Mouse (Mus musculus): ENCODE data around the gene Tmem254b.
"Not testable (repeated sequence)": the region's sequence is repeated elsewhere in the genome, so short reads cannot be mapped to it uniquely, and the experiment has no call there.

Tmem254b gene

DNA sequence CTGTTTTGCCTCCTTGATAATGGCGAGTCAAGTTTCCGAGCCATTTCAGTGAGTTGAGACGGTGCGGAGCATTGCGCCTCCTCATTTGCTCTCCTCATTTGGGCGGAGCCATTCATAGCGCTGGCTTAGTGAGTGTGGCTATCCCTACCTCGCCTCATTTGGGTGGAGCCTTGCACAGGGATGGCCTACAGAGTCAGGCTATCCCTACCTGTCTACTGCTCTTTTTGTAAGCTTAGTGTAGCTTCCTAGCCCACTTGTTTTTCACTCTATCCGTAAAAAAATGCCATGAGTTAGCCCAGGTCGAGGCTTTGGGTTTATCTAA, at the start of gene Tmem254b:
Tmem254b (minus strand) TSS at position 116 of the 322 bp plus-strand sequence.
- not testable (repeated sequence) for DNase-seq (ENCODE audit: low read depth, low spot score)

- DNase-seq (ENCODE audit: low read depth, low spot score) = not testable (repeated sequence)
Observed at GRCm38 (mm10) chr14:26237183-26237582, 30.3 kb upstream of the Tmem254b start.

DNA sequence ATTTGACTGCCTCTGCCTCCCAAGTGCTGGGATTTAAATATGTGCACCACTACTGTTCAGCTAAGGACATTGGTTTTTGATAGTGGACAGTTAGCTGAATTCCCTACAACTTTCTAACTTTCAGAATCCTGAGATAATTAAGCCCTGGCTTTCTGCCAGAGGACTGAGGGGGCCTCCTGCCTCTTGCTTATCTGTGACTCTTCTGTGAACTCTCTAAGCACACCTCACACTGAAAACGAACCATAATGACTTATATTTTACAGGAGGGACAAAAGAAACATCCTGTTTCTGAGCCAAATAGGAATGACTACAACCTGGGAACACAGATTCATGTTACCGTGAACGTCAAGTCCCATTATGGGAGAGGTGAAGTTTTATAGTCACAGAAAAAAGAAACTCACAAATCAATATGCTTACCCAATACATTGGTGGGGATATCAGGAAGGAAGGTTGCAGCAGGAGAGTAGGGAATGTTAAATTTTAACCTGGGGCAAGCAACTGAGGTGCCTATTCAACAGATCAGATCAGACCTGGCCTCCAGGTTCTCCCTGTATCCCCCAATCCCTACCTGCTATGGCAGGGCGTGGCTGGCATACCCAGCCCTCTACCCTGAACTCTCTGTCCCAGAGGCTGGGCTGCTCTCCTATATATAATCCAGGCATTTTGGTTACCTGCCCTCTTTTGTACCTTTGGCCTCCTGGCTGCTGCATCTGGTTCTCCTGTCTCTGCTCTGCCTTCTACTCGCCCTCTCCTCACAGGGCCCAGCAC, 9.6 kb upstream of the Tmem254b start:
- DNase-seq (ENCODE audit: low read depth, low spot score) = not testable (repeated sequence)

- DNase-seq (ENCODE audit: low read depth, low spot score) = not testable (repeated sequence)
Observed at GRCm38 (mm10) chr14:26206197-26206925, 480 bp downstream of the Tmem254b start.

DNA sequence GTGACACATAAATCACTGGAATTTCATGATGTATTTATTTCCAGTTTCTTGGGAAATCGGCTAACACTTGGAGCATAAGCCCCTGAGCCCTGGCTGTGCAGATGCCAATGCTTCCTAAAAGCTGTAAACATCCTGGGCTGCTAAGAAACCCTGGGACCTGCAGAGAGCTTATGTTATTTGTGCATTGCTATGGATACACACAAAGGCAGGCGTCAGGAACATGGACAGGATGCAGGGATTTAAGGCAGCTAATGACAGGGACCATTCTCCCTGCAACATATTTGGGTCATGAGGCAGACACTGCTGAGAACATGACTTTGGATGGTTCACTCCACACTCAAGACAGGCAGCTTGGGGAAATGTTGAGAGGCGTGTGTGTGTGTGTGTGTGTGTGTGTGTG, 9.0 kb downstream of the Tmem254b start:
- DNase-seq (ENCODE audit: low read depth, low spot score) = not testable (repeated sequence)

DNA sequence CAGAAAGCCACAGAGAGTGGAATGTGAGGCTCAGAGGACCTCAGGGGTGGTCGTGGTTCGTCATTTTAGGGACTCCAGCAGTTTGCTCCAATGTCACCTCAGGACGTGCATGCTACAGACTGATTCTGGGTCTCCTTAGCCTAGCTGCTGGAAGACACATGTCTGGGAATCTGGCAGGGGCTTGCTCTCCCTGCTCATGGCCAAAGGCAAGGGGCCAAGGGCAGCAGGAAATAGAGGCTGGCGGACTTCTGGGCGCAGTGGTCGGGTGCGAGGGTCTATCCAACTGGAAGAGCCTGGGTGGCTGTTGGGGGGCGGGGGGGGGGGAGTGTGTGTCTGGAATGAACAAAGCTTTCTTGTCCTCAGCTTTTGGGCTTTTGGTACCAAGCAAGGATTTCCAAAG, 18.5 kb downstream of the Tmem254b start:
- not testable (repeated sequence) for DNase-seq (ENCODE audit: low read depth, low spot score)

- not testable (repeated sequence) for DNase-seq (ENCODE audit: low read depth, low spot score)
Observed at GRCm38 (mm10) chr14:26186638-26187037, 20.2 kb downstream of the Tmem254b start.

DNA sequence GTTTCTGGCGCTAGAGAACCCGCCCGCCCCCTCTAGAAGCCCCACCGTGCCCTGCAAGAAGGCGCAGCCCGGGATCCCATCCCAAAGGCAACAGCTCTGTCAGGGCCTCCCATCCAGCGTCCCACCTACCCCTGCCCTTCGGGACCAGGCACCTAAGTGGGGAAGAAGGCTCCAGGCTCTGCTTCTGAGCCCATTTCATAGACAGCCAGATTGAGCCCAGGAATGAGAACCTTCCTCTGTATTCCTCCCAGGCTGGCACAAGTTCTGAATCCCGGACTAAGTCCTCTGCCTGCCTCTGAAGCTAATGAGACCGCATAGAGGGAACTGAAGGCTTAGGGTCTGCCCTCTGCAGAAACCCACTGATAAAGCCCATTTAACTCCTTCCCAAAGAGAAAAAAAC, 24.5 kb downstream of the Tmem254b start, which contains the start of gene Plac9b:
Plac9b (minus strand) TSS at position 101 of the 400 bp plus-strand sequence.
- not testable (repeated sequence) for DNase-seq (ENCODE audit: low read depth, low spot score)

GRCm38 (mm10) chr14:26181660-26182059, 25.2 kb downstream of the Tmem254b start:
- not testable (repeated sequence) for DNase-seq (ENCODE audit: low read depth, low spot score)

DNA sequence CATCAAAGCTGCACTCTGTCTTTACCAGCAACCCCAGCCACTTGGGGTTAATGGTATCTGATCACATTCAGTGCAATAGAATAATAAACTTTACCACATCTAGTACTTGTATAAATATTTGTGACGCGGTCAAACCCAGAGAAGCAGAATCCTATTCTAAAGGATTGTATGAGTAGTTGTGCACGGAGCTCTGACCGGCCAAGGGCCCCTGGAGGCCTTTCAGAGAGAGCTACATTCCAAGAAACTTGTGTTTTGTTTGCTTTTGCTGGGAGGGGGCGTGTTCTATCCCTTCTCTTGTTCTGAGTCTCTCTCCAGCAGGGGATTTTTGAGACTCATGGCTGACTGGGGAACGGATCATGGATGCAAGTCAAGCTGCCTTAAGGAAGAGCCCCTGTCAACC, 31.8 kb downstream of the Tmem254b start:
- not testable (repeated sequence) for DNase-seq (ENCODE audit: low read depth, low spot score)

GRCm38 (mm10) chr14:26173955-26174354, 32.9 kb downstream of the Tmem254b start:
- DNase-seq (ENCODE audit: low read depth, low spot score) = not testable (repeated sequence)

- DNase-seq (ENCODE audit: low read depth, low spot score) = not testable (repeated sequence)
Observed at GRCm38 (mm10) chr14:26165266-26165665, 41.6 kb downstream of the Tmem254b start.

DNA sequence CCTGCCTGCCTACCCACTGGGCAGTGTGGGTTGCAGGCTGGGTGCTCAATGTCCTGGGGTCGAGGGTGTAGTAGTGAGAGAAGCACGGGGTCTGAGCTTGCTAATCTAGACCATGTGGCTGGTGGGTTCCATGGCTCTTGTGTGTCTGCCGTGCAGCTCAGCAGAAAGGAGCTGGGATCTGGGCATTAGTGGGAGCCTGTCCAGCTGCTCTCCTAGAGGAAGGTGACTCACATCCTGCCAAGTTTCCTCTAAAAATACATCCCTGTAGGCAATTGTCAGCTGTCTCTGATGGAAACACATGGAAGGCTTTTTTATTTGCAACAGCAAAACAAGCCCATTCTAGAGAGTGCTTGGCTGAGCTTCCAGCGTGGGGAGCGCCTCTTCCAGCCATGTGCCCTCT, 44.4 kb downstream of the Tmem254b start:
- DNase-seq (ENCODE audit: low read depth, low spot score) = not testable (repeated sequence)

DNA sequence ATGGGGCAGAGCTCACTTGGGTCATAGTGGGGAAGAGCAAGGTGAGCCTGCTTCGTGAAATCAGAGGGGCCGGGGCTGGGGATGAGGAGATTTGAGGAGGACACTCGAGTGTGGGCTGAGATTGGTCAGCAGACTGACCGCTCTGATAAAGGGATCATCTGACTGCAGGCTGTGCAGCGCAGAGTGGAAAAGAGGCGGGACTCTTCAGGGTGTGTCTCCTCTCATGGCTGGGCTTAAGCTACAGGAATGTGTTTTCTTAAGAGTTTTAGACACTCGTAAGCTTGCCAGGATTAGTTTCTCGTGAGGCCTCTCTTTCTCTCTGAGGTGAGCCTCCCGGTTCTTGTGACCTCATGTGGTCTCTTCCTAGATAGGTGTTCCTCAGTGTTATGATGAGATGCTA, 45.7 kb downstream of the Tmem254b start:
- not testable (repeated sequence) for DNase-seq (ENCODE audit: low read depth, low spot score)

DNA sequence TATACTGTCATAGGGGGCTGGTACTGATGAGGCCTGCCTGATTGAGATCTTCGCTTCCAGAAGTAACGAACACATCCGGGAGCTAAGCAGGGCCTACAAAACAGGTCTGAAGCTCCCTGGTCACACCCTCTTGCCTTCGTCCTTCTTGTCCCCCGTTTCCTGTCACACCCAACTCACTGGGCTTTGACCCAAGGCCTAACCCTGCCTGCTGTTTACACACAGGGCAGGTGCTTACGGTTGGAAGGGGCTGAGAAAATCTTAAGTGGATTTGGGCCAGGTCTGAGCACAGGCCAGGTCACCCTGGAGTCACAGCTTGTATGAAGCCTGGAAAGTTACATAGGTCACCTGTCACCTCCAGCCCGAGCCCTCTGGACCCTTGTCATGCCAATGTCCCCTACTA, 50.8 kb downstream of the Tmem254b start:
- DNase-seq (ENCODE audit: low read depth, low spot score) = not testable (repeated sequence)
